Mouse (Mus musculus): Measurements from ENCODE around the gene Sipa1l3.

Gene Sipa1l3

DNA sequence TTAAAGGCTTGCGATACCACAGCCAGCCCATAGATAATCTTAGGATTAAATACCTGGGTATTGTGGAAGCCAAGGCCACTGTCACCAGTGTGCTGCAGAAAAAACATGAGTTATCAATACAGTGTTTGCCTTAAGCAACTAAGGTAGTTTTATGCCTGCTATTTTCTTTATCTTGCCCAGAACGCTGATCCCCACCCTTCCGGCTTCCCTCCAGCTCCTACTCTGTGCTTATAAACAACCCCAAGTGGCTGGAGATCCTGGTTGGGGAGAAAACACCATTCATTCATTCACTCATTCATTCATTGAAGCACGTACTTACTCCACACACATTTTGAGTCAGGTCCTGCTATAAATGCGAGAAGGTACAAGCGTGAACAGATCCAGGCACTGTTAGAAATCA lies 233.9 kb downstream of the Sipa1l3 start:
- DNase-seq (ENCODE audit: low read depth, low spot score) = no peak

DNA sequence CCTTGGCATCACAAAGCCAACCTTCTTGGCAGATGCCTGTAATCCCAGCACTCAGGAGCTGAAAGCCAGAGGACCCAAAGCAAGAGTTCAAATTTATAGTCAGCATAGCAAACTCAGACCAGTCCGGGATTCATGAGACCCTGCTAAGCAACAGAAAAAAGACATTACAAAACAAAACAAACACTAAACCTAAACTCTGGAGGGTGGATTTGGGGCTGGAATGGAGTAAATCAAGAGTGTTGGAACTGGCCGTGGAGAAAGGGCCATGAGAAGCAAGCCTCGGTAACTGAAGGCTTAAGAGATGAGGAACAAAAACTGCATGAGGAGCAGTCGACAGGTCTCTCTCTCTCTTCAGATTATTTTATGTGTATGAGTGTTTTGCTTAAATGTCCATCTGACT lies 234.6 kb downstream of the Sipa1l3 start:
- no peak for DNase-seq (ENCODE audit: low read depth, low spot score)

DNA sequence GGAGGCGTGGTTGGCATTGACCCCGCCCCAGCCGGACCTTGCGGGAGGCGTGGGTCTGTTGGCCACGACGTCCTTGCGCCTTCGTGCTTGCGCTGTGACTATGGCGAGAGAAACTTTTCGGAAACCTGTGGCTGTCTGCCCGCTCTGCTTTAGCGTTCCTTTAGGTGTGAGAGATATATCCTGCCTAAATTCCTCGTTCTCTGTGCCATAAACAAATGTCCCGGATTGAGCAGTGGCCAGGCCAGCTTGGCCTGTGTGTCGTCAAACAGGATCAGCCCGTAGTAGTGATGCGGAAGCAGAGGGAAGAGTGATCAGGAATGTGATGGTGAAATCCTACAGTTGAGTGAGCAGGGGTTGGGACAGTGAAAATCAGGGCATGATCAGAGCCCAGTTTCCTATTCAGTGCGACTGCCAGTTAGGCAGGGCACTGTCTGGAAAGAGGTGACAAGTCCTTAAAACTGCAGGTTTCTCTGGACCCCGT lies 236.3 kb downstream of the Sipa1l3 start:
- DNase-seq (ENCODE audit: low read depth, low spot score) = no peak

DNA sequence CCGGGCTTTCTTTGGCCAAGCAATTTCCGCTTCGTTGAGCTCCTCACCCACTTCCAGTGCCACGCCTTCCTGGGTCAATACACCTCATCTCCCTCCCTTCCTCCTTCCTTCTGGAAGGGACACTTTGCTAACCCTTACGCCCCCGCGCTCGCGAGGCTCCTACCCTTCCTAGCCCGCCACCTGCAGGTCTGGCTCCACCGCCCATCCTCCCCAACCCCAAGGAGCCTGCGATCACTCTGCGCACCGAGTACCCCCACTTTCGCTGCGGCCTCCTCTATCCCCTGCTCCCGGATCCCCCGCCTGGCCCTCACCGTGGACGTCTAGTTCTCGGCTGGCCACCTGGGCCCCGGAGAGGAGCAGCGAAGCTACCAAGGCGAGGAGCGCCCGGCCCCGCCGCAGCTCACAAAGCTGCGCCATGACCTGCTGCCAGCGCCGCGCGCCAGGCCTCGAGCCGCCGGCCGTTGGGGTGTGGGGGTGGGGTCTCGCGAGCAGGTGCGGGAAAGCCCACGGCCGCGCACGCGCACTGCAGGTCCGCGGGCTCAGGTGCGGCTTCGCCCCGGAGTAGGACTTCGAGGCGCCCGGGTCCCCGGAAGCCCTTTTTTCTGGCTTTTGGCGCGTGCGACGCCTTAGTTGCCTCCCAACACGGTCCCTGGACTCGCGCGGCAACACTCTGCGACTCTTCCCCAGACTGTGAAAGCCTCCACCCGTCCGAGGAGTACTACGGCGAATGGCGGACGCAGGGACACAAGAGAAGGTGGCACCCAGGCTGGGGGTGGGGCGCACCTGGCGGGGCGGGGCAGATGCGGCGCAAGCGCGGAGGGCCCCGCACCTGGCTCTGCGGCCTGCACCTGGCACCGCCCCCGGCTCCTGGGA lies 237.0 kb downstream of the Sipa1l3 start, which contains the start of gene Spint2:
Gene Spint2, minus strand, starts transcription at position 712 of the 873 bp plus-strand sequence.
- peak; percentile 92 for DNase-seq (ENCODE audit: low read depth, low spot score)

DNA sequence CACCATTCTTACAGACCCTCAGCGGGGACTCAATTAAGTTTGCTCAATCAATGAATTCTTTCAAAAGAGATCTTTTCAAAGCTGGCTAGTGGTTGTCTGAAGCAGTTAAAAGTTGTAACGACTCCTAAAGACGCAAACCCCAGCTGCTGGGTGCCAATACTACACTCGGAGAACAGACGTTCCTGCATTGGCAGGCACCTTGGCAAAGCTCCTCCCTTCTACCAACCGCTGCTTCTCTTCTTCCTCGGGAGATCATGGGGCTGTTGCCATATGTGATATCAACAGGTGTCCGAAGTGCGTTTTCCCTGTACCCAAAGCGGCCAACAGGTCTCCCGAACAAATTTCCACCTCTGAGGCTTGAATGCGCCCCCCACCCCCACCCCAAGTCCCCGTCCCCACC lies 237.6 kb downstream of the Sipa1l3 start:
- no peak for DNase-seq (ENCODE audit: low read depth, low spot score)

DNA sequence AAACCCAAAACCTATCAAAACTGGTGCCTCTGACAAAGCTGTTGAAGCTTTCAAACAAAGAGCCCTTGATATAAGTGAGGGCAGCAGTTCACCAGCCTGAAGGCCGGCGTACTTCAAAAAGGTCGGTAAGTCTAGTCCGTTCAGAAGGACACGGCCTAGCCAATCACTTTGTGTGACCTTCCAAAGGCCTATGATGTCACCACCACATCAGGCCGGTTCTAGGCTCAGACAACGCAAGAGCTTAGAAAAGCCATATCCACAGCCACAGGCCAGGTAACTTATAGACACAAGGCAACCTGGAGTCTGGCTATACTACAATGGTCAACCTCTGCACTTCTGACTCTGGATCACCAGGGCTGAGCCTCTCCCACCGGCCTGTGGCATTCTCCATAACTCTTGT lies 238.5 kb downstream of the Sipa1l3 start:
- no peak for DNase-seq (ENCODE audit: low read depth, low spot score)

DNA sequence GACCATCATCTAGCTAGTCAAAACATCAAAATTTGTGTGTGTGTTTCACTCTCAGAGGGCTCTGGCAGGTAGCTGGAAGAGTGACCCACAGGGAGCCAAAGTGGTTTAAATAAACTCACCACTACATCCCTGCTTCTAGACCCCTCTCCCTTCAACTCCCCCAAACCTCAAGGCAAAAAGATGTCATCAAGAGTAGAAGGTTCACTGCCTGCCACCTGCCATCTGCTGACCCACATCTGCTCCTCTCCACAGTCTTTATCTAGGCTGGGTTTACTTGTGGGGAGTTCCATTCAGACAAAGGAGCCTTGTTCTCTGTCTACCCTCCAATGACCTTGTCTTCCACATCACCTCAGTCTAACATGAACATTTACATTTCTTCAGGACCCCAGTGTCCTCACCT lies 239.2 kb downstream of the Sipa1l3 start:
- DNase-seq (ENCODE audit: low read depth, low spot score) = no peak

DNA sequence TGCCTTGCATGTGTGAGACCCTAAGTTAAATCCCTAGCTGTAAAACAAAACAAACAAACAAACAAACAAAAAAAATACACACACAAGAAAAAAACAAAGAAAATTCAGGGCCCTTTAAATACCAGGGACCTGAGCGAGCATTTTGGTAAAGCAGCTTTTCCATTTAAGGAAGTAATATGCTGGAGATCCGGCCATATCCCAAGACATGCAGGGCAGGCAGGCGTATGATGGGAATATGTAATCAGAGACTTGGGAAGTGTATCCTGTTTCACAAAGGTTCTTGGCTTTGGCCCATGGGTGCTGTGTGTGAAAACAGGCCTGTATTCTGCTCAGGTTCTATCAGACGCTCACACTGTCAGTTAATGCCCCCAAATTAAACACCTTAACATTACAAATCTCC lies 240.9 kb downstream of the Sipa1l3 start:
- no peak for DNase-seq (ENCODE audit: low read depth, low spot score)

DNA sequence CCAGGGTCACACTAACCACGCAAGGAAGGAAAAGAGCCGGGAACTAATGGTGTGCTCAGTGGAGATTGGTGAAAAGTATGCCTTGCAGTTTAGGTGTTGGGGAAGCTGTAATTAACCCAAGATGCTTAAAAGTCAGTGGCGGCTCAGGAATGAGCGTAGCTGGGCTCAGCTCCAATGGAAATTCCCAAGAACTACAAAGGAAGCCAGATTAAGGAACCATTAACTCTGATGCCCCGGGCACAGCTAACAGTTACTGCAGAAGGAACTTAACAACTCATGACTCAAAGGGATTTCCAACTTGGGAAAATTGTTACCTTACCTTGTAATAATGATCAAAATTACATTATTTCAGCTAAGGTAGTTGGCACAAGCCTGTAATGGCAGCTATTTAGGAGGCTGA lies 241.7 kb downstream of the Sipa1l3 start:
- no peak for DNase-seq (ENCODE audit: low read depth, low spot score)

DNA sequence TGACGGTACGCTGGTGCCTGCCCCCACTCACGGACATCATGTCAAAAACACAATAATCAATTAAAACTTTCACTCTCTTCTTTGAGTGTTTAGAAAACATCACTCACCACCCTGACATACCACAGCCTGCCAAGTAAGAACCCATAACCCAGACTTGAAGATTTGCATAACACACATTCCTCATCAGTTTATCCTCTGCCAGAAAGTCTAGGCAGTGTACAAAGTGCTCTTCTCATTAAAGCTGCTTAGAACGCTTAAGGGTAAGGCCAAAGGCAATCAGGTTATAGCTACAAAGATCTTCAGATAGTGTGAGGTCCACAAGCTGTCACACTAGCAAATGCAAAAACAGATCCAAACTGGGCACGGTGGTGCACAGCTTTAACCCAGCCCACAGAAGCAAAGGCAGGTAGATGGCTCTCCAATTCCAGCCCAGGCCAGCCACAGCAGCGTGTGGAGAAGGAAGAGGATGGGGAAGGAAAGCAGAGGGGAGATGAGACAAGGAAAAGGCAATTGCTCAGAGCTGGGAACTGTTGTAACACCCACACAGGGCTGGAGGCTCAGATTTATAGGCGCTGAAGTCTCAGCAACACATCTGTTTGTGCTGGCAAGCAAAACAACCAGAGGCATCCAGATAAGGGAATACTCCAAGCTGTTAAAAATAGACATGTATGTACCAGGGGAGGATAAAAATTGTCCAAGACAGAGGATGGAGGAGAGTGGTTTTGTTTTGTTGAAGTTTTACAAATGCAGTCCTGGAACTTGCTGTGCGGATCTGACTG lies 246.6 kb downstream of the Sipa1l3 start:
- no peak for DNase-seq (ENCODE audit: low read depth, low spot score)

DNA sequence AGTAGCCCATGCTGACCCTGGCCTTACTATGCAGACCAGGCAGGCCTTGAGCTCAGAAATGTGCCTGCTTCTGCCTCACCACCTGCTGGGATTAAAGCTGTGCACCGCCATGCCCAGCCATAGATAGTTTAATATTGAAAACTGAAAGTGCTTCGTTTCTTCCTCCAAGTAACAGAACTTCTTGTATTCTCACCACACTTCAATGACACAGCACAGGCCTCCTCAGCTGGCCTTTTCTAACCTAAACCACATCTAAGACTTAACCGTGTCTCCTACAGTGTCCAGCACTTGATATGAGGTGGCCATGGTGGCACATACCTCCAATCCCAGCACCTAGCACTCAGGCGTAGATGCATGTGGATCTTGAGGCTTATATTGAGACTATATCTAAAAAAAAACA lies 248.0 kb downstream of the Sipa1l3 start:
- DNase-seq (ENCODE audit: low read depth, low spot score) = no peak
